Mouse (Mus musculus) 416B (cell line): ENCODE measurements around the gene Gm4952.

Experiments
- DNase-seq: peaks from one replicate; pipeline ENCODE4 v3.0.0; 2011; ENCODE audit warnings: low read depth

The Gm4952 gene

DNA sequence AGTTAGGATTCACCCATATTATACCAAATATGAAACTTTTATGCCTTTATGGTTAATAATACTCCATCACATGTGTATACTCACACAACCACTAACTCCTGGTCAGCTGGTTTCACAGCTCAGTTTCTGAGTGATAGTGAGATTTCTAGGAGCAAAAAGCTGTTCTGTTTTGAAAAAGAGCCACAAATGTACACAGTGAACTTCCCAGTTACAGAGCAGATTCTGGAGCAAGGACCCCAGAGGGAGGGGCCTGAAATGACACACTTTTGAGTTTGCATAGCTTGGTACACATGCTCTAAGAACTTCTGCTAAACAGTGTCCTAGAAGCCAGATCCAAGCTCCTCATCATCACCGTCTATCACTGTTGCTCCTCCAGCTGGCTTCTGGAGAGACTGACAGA, at the start of gene Gm4952:
Gene Gm4952, plus strand, starts transcription at position 301 of the 400 bp plus-strand sequence.
- DNase-seq: no peak

DNA sequence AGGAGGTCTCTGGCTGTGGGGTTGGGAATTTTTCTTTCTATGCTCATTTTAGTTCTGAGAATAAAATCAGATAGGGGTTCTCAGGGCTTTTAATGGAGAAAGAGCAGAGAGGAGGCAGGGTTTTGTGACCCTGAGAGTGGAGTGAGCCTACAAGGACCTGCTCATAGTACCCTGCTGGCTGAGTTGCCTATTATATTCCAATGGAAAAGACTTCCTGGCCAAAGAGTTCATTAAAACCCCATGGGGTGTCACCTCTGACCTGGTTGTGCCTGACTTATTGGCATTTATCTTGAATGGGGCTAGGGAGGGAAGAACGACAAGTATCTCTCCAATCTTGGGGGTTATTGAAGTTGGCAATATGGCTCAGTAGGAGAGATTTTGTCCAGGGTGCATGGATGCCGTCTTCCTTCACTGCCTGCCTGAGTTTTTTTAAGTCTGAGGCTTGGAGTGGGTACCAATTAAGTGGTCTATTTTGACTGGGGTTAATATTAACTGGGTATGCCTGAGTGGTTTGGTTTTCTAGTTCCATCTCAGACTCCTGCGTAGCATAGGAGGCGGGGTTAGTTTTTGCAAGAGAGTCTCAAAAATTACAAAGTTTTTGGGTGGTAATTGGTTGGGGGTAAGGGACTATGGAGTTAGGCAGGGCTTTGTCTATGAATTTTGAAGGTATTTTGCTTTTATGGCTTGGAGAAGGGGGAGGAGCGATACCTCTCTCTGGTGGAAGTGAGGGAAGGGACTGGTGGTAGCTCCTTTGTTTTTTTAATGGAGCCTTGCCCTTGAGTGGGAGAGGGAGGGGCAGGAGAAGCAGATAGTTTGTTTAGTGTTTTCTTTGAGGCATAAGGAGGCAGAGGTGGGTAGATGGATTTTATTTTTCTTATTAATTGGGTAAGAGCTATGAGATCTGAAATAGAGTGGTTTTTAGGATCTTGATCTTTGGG, 49.5 kb upstream of the Gm4952 start:
- no peak for DNase-seq

DNA sequence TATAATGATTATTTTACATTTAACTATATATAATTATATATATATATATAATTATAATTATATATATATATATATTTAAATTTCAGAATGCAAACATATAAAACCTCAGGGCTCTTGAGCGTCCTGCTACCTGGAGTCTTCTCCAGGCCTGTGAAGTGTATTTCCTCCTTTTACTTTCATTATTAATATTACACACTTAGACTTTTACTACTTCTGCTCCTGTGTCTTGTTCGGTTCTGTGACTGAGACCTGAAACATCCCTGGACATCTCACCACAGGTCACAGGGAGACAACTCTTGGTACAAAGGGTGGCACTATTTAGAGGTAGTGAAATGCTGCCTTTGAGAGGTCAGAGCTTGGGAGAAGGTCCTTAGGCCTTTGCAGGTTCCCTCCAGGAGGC, 43.5 kb upstream of the Gm4952 start:
- DNase-seq: no peak

DNA sequence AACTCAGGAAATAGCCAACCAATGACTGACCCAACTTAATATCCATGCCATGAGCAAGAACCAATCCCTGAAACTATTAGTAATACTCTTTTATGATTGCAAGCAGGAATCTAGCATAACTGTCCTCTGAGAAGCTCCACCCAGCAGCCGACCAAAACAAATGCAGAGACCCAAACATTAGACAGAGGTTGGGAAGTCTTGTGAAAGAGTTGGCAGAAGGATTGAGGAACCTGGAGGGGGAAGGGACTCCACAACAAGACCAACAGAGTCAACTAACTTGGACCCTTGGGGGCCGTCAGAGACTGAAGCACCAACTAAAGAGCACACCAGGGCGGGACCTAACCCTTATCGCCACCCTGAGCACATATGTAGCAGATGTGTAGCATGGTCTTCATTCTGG, 41.6 kb upstream of the Gm4952 start:
- DNase-seq: peak; percentile 18

DNA sequence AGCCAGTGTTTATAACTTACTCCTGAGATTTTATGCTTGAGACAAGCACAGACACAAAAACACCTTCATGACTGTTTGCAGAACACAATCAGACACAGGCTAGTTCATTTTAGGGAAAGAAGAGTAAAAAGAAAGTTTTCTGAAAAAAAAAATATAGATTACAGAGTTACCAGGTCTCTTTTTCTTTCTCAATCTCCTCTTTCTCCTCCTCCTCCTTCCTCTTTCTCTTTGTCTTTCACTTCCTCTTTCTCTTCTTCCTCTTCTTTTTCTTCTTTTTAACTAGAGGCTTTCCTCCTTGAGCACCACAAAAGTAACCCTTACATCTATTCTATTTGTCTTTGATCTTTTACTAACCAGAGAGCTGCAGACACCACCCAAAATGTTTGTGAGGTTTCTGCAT, 35.6 kb upstream of the Gm4952 start:
- no peak for DNase-seq

DNA sequence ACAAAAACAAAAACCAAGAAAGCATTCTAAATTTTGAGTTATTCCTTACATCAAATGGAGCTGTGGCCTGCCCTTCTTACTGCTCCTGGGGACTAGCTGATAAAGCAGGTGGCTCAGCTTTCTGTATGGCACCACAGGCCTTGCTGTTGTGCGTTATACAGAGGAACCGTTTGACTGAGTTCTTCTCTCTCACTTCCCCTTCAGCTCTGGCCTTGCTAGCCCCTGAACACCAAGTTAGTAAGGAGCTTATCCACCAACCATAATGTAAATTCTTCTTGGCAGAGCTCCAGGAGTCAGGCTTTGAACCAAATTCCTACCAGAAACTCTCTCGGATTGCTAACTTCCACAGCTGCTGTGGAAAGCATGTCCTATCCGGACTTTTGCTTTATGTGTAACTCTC, 32.8 kb upstream of the Gm4952 start:
- DNase-seq: no peak

DNA sequence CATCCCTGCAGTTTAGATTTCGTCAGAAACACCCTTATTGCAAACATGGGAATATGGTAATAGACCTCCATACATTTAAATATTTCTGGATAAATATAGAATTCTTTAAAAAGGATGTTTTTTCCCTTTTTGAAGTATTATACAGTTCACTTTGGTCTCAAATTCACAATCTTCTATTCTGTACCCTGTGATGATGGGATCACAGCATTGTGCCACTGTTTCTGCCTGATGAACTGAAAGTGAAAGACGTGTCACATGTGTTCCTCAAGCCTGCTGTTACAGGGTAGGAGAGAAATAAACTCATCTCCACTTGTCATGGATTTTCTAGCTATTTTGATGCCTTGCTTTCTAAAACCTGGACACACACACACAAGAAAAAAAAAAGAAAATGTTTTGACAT, 28.9 kb upstream of the Gm4952 start:
- no peak for DNase-seq

DNA sequence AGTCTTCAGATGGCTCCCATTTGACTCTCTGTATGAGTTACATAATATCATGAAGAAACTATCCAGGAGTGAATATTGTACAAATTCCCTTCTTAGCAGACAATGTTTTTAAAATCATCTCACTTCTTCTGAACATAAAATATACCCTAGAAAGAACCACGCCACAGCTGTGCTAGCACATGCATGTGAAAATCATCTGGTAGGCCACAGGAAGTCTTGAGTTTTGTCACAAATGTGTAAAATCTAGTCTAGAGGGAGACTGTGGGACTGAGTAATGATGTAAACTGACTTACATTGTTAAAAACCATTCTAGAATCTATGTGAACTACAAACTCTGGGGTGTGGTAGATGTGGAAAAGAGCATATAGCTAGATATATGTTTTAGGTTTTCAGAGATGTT, 28.1 kb upstream of the Gm4952 start:
- DNase-seq: no peak

DNA sequence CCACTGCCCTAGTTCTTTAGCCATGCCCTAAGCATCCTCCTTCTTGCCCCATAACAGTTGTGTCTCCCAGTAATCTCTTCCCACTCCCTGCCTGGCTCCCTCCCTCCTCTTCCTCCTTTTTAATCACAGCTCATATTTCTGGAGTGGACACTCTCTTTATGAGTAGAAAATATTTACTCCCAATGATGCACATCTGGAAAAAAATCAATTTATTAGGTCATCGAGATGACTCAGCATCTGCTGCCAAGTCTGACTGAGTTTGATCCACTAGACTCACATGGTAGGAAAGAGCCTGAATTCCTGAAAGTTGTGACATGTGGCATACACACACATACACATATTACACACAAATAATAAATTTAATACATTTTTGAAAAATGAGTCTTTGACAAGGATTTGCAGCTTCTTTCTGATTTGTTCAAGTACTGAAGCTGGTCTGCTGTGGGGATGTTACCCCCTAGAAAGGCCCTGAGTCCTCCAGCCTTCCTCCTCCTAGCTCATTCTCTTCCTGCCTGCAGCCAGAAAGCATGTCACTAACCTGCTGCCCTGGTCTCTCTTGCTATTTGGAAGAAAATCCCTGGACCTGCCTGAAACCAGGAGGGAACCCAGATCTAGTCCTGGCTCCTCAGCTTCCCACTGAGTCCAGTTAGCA, 27.0 kb upstream of the Gm4952 start:
- no peak for DNase-seq

DNA sequence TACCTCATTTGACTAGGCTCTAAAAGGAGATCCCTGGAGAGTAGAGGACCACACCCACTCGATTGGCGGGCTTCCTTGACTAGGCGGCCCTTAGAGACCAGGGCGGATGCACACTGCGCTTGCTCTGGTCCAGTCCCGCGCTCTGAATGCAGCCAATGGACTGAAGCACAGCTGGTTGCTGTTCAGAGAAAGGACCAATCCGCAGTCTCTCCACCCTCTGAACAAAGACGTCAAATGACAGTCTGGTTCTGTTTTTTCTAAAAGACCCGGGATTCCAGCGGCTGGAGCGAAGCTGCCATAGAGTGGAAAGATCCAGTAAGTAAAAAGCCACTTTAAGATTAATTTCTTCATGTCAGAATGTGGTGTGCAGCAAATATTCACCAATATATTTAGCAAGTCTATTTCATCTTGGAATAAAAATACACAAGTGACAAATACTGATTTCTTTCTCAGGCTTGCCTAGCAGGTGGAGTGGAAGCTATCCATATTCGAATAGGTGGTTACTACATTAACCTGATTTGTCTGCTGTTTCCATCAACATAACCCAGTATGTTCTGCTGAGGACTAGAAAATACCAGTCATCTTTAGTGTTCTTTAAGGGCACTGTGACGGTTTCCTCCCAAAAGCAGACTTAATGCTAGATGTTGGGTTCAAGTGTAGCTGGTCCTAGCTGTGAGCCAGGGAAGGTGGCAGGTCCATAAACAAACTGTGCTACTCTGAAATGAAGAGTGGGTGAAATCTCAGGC, 26.3 kb upstream of the Gm4952 start:
- peak; percentile 98 for DNase-seq

DNA sequence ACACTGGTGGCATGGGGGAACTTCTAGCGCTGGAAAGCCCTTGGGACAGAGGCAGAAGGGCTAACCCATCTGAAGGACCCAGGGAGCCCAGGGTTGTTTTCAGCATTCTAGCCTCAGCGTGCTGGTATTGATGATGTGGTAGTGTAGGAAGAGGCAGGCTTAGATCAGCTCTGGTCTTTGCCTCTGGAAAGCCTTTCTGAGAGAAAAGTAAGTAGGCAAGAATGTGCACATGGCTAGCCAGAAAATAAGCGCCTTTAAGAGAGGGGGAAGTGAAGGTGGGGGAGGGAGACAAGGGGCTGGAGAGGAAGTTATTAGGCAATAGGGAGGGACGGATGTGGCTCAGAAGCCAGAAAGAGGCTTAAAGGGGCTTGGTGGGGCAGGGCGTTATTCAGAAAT, 25.8 kb upstream of the Gm4952 start:
- DNase-seq: peak; percentile 93

DNA sequence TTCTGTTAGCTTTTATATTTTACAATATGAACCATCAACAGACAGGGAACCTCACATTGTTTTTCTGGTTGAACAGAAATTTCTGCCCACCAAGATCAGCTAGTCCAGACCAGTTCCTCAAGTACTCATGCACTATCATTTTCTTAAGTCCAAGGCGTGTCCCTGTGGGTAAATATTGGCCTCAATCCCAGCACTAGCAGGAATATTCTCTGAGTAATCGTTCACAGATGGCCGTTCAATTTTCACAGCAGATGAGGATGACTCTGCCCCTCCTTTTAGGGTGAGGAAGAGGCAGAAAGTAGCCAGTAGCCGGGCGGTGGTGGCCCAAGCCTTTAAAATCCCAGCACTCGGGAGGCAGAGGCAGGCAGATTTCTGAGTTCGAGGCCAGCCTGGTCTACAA, 24.7 kb upstream of the Gm4952 start:
- DNase-seq: peak; percentile 71

DNA sequence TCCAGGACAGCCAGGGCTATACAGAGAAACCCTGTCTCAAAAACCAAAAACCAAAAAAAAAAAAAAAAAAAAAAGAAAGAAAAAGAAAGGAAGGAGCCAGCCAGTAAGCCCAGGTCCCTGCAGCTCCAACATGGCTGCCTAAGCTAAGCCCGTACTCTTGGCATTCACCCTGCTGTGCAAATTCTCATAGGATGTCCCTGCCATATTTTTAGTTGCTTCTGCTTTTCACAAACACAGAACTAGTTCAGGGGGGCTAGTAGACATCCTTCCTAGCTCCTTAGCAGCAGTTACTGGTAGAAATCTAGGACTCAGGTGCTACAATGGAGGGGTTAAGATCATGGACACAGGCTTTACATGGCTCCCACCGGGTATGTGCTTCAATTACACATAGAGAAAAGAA, 24.3 kb upstream of the Gm4952 start:
- peak; percentile 41 for DNase-seq

DNA sequence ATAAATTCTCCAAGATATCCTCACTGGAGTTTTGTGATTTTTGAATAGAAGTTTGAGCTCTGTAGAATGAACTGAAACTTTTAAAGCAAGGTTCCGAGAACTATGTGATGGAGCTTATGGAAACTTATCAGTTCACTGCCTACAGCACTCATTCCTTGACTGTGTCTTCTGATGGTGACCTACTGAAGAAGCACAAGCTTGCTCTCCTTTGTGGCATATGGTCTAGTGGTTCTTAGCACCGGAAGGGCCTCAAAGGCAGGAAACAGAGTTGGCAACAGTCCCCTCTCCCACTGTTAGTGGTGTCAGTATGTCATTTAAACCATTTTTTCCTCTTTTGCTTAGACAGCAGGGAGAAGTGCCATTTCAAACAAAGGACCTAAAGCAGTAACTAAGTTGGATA, 23.1 kb upstream of the Gm4952 start:
- DNase-seq: peak; percentile 87

DNA sequence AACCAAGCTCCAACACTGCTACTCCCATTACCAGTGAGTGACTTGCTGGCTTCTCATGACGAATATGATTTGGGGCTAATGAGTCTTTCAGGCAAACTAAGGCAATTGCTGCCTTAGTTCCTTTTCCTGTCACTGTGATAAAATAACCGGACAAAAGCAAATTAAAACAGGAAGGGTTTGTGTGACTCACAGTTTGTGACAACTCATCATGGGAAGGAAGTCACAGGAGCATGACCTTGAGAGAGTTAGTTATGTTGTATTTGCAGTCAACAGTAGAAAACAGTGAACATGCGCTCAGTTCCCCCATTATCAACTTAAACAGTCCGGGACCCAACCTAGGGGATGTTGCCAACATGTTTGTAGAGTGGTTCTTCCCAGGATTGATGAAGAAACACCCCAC, 14.5 kb upstream of the Gm4952 start:
- peak; percentile 91 for DNase-seq

DNA sequence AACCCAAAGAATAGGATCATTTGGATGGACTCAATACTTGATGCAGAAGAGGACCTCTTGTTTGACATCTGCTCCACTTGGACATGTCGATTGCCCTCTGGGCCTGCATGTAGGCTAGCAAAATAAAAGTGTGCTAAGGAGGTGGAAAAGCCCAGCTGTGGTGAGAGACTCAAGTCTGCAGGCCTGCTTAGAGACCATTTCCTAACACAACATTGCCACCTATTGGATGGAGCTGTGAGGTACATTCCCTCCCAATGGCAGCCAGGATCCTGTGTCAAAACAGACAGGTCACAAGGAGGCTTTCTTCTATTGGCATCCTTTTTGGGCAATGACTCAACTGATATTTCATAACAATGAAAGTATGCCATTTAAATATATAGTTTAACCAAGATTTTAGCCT, 7.9 kb upstream of the Gm4952 start:
- DNase-seq: peak; percentile 91

DNA sequence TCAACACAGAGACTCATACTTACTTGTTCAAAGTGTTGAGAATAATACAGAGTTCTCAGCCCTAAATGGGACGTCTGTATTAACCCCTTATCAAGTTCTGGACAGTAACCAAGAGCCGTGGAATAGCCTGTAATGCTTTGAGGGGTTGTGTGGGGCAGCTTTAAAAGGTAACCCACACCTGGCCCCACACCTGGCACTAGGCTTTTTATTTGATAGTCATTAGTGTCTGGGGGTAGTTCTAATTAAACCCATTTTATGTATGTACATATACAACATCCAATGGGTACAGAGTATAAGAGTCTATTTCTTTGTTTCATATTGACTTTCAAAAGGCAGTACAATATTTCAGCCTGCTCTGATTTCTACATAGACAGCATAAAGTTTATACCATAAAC, 4.6 kb upstream of the Gm4952 start:
- no peak for DNase-seq

DNA sequence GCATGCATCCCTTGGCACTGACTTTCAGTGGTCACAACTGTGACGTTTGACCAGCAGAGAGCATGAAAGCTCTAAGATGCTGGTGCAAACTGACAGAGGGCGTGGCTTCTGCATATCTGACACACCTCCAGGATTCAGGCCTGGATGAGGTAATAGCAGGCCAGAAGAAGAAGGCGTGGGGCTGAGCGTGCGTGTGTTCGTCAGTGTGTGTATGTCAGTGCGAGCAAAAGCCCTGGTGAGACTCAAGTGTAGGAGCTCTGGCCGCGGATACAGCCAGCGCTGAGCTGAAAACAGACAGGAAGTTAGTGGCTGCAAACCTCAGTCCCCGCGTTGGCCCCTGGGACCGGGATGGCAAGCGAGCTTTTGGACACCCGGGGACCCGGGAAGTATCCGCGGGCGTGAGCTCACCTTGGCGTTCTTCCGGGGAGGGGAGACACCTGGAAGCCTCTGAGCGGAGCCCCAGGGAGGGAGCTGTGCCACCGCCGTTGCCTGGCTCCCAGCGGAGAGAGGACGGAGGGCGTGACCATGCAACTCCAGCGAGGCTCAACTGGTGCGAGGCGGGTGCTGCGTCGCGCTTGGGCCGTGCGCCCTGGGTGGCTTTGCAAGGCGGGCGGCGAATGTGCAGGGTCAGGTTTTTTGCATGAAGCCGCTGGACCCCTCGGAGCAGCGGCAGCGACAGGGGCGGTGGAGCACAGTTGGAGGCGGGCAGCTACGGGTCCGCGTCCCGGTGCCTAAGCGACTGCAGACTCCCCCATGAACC, 4.1 kb upstream of the Gm4952 start:
- peak; percentile 94 for DNase-seq

DNA sequence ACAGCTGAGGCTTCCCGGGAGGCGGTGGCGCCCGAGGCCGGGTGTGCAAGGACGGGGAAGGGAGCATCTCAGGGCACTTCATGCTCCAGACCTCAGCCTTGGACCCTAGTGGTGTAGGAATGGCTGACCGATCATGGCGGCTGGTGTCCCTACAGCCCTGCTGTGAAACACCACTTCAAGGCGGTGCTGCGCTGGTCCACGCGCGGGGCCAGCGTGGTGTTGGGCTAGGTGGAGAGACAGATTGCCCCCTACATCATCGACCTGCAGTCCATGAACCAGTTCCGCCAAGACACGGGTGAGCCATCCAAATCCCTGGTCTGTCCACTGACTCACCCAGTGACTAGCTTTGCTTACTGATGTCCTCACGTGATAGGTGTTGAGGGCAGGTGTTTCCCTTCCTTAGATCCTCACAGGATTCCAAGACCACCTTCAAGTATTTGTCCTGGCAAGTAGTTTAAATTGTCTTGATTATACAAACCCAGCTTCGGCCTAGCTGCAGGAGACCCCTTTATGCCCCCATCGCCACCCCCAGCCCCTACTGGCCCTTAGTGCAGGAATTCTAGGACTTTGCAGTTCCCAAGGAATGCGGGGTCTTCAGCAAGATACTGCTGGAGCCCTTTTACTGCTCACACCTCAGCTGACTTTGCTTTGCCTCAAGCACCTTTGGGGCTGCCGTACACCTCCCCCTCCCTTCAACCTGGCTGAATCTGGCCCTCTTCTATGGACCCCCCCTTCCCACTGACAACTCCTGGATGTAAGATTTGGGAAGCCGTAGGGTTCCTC, 3.3 kb upstream of the Gm4952 start:
- no peak for DNase-seq

DNA sequence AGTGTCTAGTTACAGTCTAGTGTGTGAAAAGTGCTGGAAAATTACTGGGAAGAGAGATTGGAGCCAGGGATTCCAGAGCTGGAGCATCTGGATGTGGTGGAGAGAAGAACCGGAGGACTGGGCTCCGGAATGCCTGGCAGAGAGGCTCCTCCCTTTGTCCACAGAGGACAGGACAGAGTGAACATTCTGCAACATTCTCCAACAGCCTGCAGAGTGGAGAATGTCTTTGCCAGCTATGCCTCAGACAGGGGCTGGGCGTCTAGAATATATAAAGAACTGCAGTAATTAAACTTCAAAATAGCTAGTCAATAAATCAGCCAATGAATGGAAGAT, 2.7 kb upstream of the Gm4952 start:
- no peak for DNase-seq

DNA sequence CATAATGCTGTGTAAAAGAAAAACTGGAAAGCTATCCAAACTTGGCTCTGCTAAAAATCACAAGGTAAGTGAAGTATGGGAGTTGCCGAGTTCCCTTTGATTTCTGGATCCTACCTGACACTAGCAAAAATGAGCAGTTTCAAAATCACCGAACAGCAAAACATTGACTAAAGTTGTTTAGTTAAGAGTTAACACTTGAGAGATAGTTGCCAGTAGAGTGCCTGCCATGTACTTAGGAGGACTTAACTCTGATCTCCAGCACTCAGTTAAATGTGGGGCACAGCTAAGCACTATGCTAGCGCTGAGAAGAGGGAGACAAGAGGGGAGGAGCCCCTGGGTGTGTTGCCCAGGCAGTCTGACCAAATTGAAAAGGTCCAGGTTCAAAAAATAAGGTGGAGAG, 1.1 kb upstream of the Gm4952 start:
- no peak for DNase-seq
